Mouse (Mus musculus): ENCODE results near the gene 1700020D05Rik. TPM values are rescaled to one million over a fixed set of nuclear protein-coding genes. Genes with fewer than 3 reads are reported as not detected.

1700020D05Rik gene
- polyA plus RNA-seq, 1 experiment from 2014 or later: not detected

GRCm38 (mm10) chr19:5472857-5473256 is 30.7 kb downstream of the 1700020D05Rik start:
- ATAC-seq (ENCODE audit: low FRiP score, low TSS enrichment): no peak
- Histone ChIP-seq H3K27me3 (ENCODE audit: control insufficient read depth, insufficient read depth, low read length) (no peaks in the 10 kb centered on the region), H3K9ac (ENCODE audit: low read length) (no peak overlapping the region), H3K4me3 (ENCODE audit: low read depth, low read length) (no peak overlapping the region), H3K4me1 (replicated peaks; ENCODE audit: control insufficient read depth, insufficient read depth) (no peaks in the 10 kb centered on the region; the same call in 1 of the 2 replicates), H3K9me3 (ENCODE audit: control insufficient read depth, low read length) (no peaks in the 10 kb centered on the region), H3K36me3 (ENCODE audit: control insufficient read depth, insufficient read depth, low read length) (no peaks in the 10 kb centered on the region), H3K27ac (replicated peaks) (no peak overlapping the region), H3K4me2 (replicated peaks; ENCODE audit: low read depth) (no peak overlapping the region)
- TF ChIP-seq CTCF (IDR thresholded peaks at IDR 0.05; ENCODE audit: low read depth) (peak; percentile 58), EP300 (optimal IDR thresholded peaks at IDR 0.05) (no peak)
- no peak for DNase-seq (ENCODE audit: low spot score)
- 77% methylated on average over 3 of the region's 3 CpGs for WGBS

GRCm38 (mm10) chr19:5471846-5472245 is 31.7 kb downstream of the 1700020D05Rik start:
- WGBS: 47% methylated on average over 5 of the region's 5 CpGs
- Histone ChIP-seq H3K4me3 (ENCODE audit: low read depth, low read length) (no peak overlapping the region), H3K9ac (ENCODE audit: low read length) (no peak overlapping the region), H3K27me3 (ENCODE audit: control insufficient read depth, insufficient read depth, low read length) (no peaks in the 10 kb centered on the region), H3K4me2 (replicated peaks; ENCODE audit: low read depth) (no peak overlapping the region), H3K4me1 (replicated peaks; ENCODE audit: control insufficient read depth, insufficient read depth) (no peaks in the 10 kb centered on the region; the same call in 1 of the 2 replicates), H3K27ac (replicated peaks) (no peak overlapping the region), H3K36me3 (ENCODE audit: control insufficient read depth, insufficient read depth, low read length) (no peaks in the 10 kb centered on the region), H3K9me3 (ENCODE audit: control insufficient read depth, low read length) (no peaks in the 10 kb centered on the region)
- no peak for ATAC-seq (ENCODE audit: low FRiP score, low TSS enrichment)
- TF ChIP-seq EP300 (optimal IDR thresholded peaks at IDR 0.05): no peak
- no peak for TF ChIP-seq CTCF (IDR thresholded peaks at IDR 0.05; ENCODE audit: low read depth)
- DNase-seq (ENCODE audit: low spot score): no peak

GRCm38 (mm10) chr19:5468374-5468773 is 35.2 kb downstream of the 1700020D05Rik start, which contains the start of gene Ctsw:
Gene Ctsw, minus strand, starts transcription at chr19:5468507.
- Histone ChIP-seq H3K9me3 (ENCODE audit: control insufficient read depth, low read length) (no peaks in the 10 kb centered on the region), H3K9ac (ENCODE audit: low read length) (no peak within 1 kb of the TSS), H3K4me1 (replicated peaks; ENCODE audit: control insufficient read depth, insufficient read depth) (no peaks in the 10 kb centered on the region), H3K27me3 (ENCODE audit: control insufficient read depth, insufficient read depth, low read length) (no peaks in the 10 kb centered on the region), H3K27ac (replicated peaks) (no peak within 1 kb of the TSS), H3K4me2 (replicated peaks; ENCODE audit: low read depth) (no peak within 1 kb of the TSS), H3K4me3 (ENCODE audit: low read depth, low read length) (no peak within 1 kb of the TSS), H3K36me3 (ENCODE audit: control insufficient read depth, insufficient read depth, low read length) (peaks cover 18% of the 10 kb centered on the region)
- 36% methylated on average over 5 of the region's 5 CpGs for WGBS
- no peak for TF ChIP-seq CTCF (IDR thresholded peaks at IDR 0.05; ENCODE audit: low read depth)
- no peak for TF ChIP-seq EP300 (optimal IDR thresholded peaks at IDR 0.05)
- ATAC-seq (ENCODE audit: low FRiP score, low TSS enrichment) (no peak), DNase-seq (ENCODE audit: low spot score) (no peak)

- ATAC-seq (ENCODE audit: low FRiP score, low TSS enrichment) (no peak), DNase-seq (ENCODE audit: low spot score) (no peak)
- Histone ChIP-seq H3K36me3 (ENCODE audit: control insufficient read depth, insufficient read depth, low read length) (peaks cover 18% of the 10 kb centered on the region), H3K4me3 (ENCODE audit: low read depth, low read length) (no peak overlapping the region), H3K27me3 (ENCODE audit: control insufficient read depth, insufficient read depth, low read length) (no peaks in the 10 kb centered on the region), H3K27ac (replicated peaks) (no peak overlapping the region), H3K9me3 (ENCODE audit: control insufficient read depth, low read length) (no peaks in the 10 kb centered on the region), H3K4me1 (replicated peaks; ENCODE audit: control insufficient read depth, insufficient read depth) (no peaks in the 10 kb centered on the region), H3K4me2 (replicated peaks; ENCODE audit: low read depth) (no peak overlapping the region), H3K9ac (ENCODE audit: low read length) (no peak overlapping the region)
- TF ChIP-seq CTCF (IDR thresholded peaks at IDR 0.05; ENCODE audit: low read depth) (no peak), EP300 (optimal IDR thresholded peaks at IDR 0.05) (no peak)
- 92% methylated on average over 6 of the region's 6 CpGs for WGBS
These were observed 36.6 kb downstream of the 1700020D05Rik start for GRCm38 (mm10) chr19:5466916-5467500.

- DNase-seq (ENCODE audit: low spot score) (no peak), ATAC-seq (ENCODE audit: low FRiP score, low TSS enrichment) (no peak)
- H3K4me1 ChIP-seq (replicated peaks; ENCODE audit: control insufficient read depth, insufficient read depth): no peaks in the 10 kb centered on the region
- no peak overlapping the region for H3K27ac ChIP-seq (replicated peaks)
- H3K36me3 ChIP-seq (ENCODE audit: control insufficient read depth, insufficient read depth, low read length): peaks cover 18% of the 10 kb centered on the region
- WGBS: 93% methylated on average over 8 of the region's 8 CpGs
- H3K9me3 ChIP-seq (ENCODE audit: control insufficient read depth, low read length): no peaks in the 10 kb centered on the region
- no peaks in the 10 kb centered on the region for H3K27me3 ChIP-seq (ENCODE audit: control insufficient read depth, insufficient read depth, low read length)
- TF ChIP-seq CTCF (IDR thresholded peaks at IDR 0.05; ENCODE audit: low read depth) (no peak), EP300 (optimal IDR thresholded peaks at IDR 0.05) (no peak)
- H3K4me3 ChIP-seq (ENCODE audit: low read depth, low read length): no peak overlapping the region
- no peak overlapping the region for H3K4me2 ChIP-seq (replicated peaks; ENCODE audit: low read depth)
- no peak overlapping the region for H3K9ac ChIP-seq (ENCODE audit: low read length)
These were observed 38.5 kb downstream of the 1700020D05Rik start for GRCm38 (mm10) chr19:5465037-5465436.

- Histone ChIP-seq H3K27ac (replicated peaks) (peak overlapping the region; percentile 56; the same call in 1 of the 2 replicates), H3K9ac (ENCODE audit: low read length) (0 out of 2 replicates have a peak overlapping the region, but pooled peaks have one; percentile 27), H3K4me2 (replicated peaks; ENCODE audit: low read depth) (peak overlapping the region; percentile 39; the same call in 1 of the 2 replicates), H3K36me3 (ENCODE audit: control insufficient read depth, insufficient read depth, low read length) (peaks cover 18% of the 10 kb centered on the region), H3K27me3 (ENCODE audit: control insufficient read depth, insufficient read depth, low read length) (no peaks in the 10 kb centered on the region), H3K4me3 (ENCODE audit: low read depth, low read length) (peak overlapping the region; percentile 12; the same call in 1 of the 2 replicates), H3K9me3 (ENCODE audit: control insufficient read depth, low read length) (no peaks in the 10 kb centered on the region), H3K4me1 (replicated peaks; ENCODE audit: control insufficient read depth, insufficient read depth) (no peaks in the 10 kb centered on the region)
- DNase-seq (ENCODE audit: low spot score): peak; percentile 57
- ATAC-seq (ENCODE audit: low FRiP score, low TSS enrichment): no peak
- TF ChIP-seq EP300 (optimal IDR thresholded peaks at IDR 0.05): no peak
- TF ChIP-seq CTCF (IDR thresholded peaks at IDR 0.05; ENCODE audit: low read depth): peak; percentile 93
- WGBS: 37% methylated on average over 14 of the region's 15 CpGs
These were observed 39.6 kb downstream of the 1700020D05Rik start for GRCm38 (mm10) chr19:5463791-5464562.
